Mouse (Mus musculus) adrenal gland, adult 8-10 months (tissue): ENCODE data around the gene Cmc4. TPM values are rescaled to one million over a fixed set of nuclear protein-coding genes. Genes with fewer than 3 reads are reported as not detected.

Experiments used
- DNase-seq: peaks from one replicate; pipeline ENCODE4 v3.0.0; 2022
- total RNA-seq, 4 experiments: library from RNA; stranded (reverse); gene quantifications; 2 replicates each; pipeline ENCODE4 v1.2.4; 2022

The Cmc4 gene
- total RNA-seq: 10 to 100 TPM; 11.1 to 12.9 (median 12.1) TPM

DNA sequence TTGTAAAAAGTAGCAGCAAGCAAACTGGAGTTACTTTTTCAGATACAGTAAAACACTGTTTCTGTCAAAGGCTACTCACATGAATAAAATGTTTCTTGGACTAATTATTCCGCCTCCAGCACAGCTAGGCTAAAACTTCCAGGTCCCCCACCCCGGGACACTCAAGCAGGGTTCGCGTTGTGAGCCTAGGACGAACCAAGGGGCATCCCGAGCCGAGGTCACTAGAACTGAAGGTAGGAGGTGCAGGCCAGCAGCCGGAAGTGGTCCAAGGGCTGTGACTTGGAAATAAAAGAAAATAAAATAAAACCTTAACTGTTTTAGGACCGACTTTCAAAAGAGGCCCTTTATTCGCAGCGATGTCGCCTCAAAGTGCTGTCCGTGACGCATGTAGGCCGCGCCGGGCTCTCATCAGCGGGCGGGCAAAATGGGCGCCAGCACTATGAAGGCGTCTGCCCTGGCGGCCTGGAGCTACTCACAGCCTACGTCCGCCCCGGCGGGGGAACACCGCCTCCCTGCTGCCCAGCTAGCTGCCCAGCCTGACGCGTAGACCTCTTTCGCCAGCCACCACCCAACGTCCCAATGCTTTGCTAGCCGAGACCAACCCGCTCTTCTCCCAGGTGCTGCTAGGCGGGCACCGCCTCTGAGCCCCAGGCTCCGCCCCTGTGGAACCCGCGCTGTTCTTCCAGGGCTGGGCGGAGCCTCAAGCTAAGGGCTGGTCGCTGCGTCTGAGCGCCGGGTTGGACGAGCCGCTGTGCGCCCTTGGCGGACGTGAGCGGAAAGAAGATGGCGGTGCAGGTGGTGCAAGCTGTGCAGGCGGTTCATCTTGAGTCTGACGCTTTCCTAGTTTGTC is at the start of gene Cmc4, which contains the start of the genes Mtcp1 and Brcc3:
TSS of gene Cmc4 (minus strand) at position 649 of the 850 bp plus-strand sequence.
TSS of gene Mtcp1 (minus strand) at position 653 of the 850 bp plus-strand sequence.
TSS of gene Brcc3 (plus strand) at position 693 of the 850 bp plus-strand sequence.
- peak; percentile 87 for DNase-seq

- DNase-seq: no peak
Measured at GRCm38 (mm10) chrX:75454597-75454996, 38.2 kb upstream of the Cmc4 start.

GRCm38 (mm10) chrX:75409711-75410110 is 6.7 kb downstream of the Cmc4 start:
- DNase-seq: no peak

DNA sequence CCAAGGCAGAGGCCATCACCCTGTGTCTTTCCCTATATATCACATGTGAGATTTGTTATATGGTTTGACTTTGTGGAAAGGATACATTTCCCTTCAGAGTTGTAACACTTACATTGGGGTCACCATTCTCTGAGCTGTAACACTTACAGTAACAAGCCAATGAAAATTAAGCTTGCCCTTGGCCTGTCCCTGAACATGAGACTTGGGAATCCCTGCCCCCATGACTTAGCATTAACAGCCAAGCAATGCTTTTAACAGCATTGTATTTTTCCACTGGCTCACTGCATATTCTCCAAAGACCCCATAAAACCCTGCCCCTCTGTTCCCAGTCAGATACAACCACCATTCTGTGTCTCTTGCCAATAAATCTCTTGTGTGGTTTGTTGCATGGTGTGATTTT is 13.0 kb downstream of the Cmc4 start:
- no peak for DNase-seq

- no peak for DNase-seq
Measured at GRCm38 (mm10) chrX:75402668-75403067, 13.7 kb downstream of the Cmc4 start.

DNA sequence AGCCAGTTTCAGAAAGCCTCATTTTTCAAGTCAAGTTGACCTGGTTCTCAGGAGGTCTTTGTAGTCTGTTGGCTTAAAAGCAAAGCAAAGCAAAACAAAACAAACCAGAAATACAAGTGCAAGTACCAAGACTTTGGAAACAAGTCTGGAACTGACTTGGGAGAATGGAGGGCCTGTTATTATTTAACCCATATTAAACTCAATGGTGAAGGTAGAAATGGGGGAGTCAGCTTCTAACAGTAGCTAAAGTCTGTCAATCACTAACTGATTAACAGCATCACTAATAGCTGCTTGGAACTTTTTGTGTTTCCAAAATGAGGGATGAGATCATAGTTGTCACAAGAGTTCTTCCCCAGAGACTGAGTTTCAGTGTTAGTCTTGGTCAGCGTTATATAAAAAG is 16.9 kb downstream of the Cmc4 start:
- DNase-seq: no peak

DNA sequence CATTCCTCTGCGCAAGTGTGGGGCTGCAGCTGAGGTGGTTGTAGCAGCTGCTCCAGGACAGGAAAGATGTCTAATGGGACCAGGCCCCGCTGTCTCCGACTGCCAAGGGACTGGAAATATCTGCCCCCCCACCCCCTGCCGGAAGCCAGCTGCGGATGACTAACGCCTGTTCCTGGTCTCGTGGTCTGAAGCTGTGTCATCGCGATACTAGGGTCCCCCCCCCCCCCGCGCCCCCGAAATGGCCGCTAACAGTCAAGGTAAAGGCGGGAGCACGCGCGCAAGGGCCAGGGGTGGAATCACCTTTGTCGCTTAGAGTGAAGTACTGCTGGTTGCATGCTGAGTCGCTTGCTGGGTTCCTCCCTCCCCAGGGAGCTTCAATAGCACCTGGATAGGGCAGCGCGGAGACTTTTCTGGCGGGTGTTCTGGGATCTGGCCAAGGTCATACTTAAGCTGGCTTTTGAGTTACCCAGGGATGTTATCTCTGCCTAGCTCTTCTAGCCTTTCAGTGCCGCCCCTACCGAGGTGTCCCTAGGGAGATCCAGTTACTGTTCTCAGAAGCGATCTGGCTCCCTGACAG is 34.1 kb downstream of the Cmc4 start, which contains the start of the genes Fundc2 and F8:
TSS of gene Fundc2 (plus strand) at position 205 of the 577 bp plus-strand sequence.
TSS of gene F8 (minus strand) at position 421 of the 577 bp plus-strand sequence.
- DNase-seq: peak; percentile 45

DNA sequence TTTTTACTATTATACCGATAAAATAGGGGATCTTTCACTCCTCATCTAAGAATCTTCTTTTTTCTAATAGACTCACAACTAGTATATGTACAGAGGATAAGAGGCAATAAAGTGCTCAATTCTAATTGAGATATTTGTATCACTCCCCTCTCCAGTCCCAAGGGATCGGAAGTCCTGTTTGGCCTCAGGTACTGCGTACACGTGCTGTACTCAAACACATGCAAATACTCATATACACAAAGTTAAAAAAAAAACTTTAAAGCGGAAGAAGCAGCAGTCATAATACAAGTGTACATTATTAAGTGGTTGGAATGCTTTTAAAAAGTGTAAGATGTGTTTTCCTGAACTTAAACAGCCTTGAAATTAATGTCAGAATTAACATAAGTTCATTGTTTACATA is 34.7 kb downstream of the Cmc4 start:
- DNase-seq: no peak

DNA sequence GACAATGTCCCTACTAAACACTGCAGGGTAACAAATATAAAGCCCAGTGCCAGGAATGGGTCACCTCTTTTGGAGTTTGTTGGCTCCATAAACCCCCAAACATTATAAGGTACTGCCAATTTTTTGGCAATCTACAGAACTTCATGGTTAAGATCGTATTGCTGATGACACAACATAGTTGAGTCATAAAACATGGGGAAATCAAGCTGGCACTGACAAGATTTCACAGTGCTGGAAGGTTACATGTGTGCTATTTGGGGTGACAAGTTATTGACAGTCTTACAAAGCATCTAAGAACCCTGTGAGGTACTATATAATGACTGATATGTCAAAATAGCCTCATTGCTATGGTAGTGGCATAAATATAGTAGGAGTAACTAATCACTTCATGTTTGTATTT is 35.2 kb downstream of the Cmc4 start:
- no peak for DNase-seq

DNA sequence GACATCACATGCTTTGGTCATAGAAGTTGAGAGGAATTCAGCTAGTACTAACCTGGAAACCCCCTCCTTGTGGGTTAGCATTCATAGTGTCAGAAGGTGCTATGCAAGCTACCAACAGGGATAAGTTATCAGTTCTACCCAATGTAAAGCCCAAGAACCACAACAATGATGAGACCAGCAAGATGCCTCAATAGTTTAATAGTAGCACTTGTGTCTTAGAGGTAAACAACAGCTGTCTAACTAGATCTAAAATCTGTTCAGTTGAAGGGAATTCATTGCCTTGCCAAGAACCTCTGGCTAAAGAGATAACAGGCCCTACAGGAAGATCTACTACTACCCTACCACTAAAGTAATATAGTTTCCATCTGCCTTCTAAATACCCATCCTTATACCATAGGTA is 39.6 kb downstream of the Cmc4 start:
- no peak for DNase-seq

GRCm38 (mm10) chrX:75372666-75373425 is 43.5 kb downstream of the Cmc4 start:
- no peak for DNase-seq

- DNase-seq: peak; percentile 25
Measured at GRCm38 (mm10) chrX:75370197-75370596, 46.2 kb downstream of the Cmc4 start.

Other genes starting within 250 kb of the Cmc4 start
- gene Fundc2, start 34.2 kb downstream of the Cmc4 start, total RNA-seq: 100 to 1,000 TPM in 1 of 4 experiments, 10 to 100 TPM in 3; 71.5 to 114 (median 80.3) TPM
- gene F8, start 34.0 kb downstream of the Cmc4 start, total RNA-seq: 10 to 100 TPM in 3 of 4 experiments, 1 to 10 TPM in 1; 6.8 to 14.8 (median 12.1) TPM
- gene Mtcp1, start within 50 bp of the Cmc4 start, total RNA-seq: 10 to 100 TPM in 3 of 4 experiments, 1 to 10 TPM in 1; 7.6 to 17.4 (median 14.2) TPM
- gene Brcc3, start within 50 bp of the Cmc4 start, total RNA-seq: 10 to 100 TPM; 24.0 to 32.5 (median 31.1) TPM
- 10 to 100 TPM; 41.8 to 62.4 (median 52.3) TPM for gene Vbp1, start 97.7 kb upstream of the Cmc4 start, total RNA-seq
- gene Rab39b, start 161.6 kb upstream of the Cmc4 start, total RNA-seq: 1 to 10 TPM; 1.3 to 2.1 (median 1.7) TPM